Mouse (Mus musculus): ENCODE measurements at regions not wholly inside any gene's neighbourhood (a gene's known extent, or its start where the extent isn't known, plus 50 kb on each side); places are given as distances from the start of the nearest gene placed in this dataset.

- no peak for DNase-seq
These were observed 179.7 kb upstream of the Cadm1 start for GRCm38 (mm10) chr9:47350301-47350700.

GRCm38 (mm10) chr9:47351036-47351435 lies 178.9 kb upstream of the Cadm1 start:
- peak; percentile 10 for DNase-seq

- DNase-seq, result no peak
These were observed 177.0 kb upstream of the Cadm1 start for GRCm38 (mm10) chr9:47353017-47353416.

- no peak for DNase-seq
These were observed 176.0 kb upstream of the Cadm1 start for GRCm38 (mm10) chr9:47353972-47354371.

GRCm38 (mm10) chr9:47354423-47354822 lies 175.6 kb upstream of the Cadm1 start:
- no peak for DNase-seq

- no peak for DNase-seq
These were observed 175.1 kb upstream of the Cadm1 start for GRCm38 (mm10) chr9:47354866-47355265.

- peak; percentile 38 for DNase-seq
These were observed 172.1 kb upstream of the Cadm1 start for GRCm38 (mm10) chr9:47357756-47358399.

GRCm38 (mm10) chr9:47358400-47358767 lies 171.6 kb upstream of the Cadm1 start:
- DNase-seq, result no peak

- no peak for DNase-seq
These were observed 166.9 kb upstream of the Cadm1 start for GRCm38 (mm10) chr9:47363086-47363485.

- DNase-seq, result no peak
These were observed 165.2 kb upstream of the Cadm1 start for GRCm38 (mm10) chr9:47364762-47365161.

- DNase-seq, result no peak
These were observed 162.6 kb upstream of the Cadm1 start for GRCm38 (mm10) chr9:47367266-47367957.

- DNase-seq, result no peak
These were observed 161.7 kb upstream of the Cadm1 start for GRCm38 (mm10) chr9:47368015-47368901.

- DNase-seq, result no peak
These were observed 157.7 kb upstream of the Cadm1 start for GRCm38 (mm10) chr9:47372296-47372695.

- DNase-seq, result no peak
These were observed 155.9 kb upstream of the Cadm1 start for GRCm38 (mm10) chr9:47374086-47374485.

GRCm38 (mm10) chr9:47376645-47377044 lies 153.3 kb upstream of the Cadm1 start:
- DNase-seq, result no peak

GRCm38 (mm10) chr9:47378541-47378940 lies 151.4 kb upstream of the Cadm1 start:
- no peak for DNase-seq

- DNase-seq, result peak; percentile 30
These were observed 149.6 kb upstream of the Cadm1 start for GRCm38 (mm10) chr9:47380361-47380760.

GRCm38 (mm10) chr9:47384185-47384854 lies 145.7 kb upstream of the Cadm1 start:
- DNase-seq, result no peak

- DNase-seq, result no peak
These were observed 143.3 kb upstream of the Cadm1 start for GRCm38 (mm10) chr9:47386646-47387045.

- no peak for DNase-seq
These were observed 142.8 kb upstream of the Cadm1 start for GRCm38 (mm10) chr9:47387221-47387620.

GRCm38 (mm10) chr9:47387716-47388300 lies 142.2 kb upstream of the Cadm1 start:
- DNase-seq, result no peak

- DNase-seq, result no peak
These were observed 140.1 kb upstream of the Cadm1 start for GRCm38 (mm10) chr9:47389901-47390300.
